In genomic region chr14:21813847-21814246, GRCm38 (mm10) we compare ENCODE assay signal across 13 mouse cellular contexts. TPM values are rescaled to one million over a fixed set of nuclear protein-coding genes. Genes with fewer than 3 reads are reported as not detected.
DNase-seq lines count a peak whose midpoint lies in the region; ATAC-seq lines count a peak whose summit lies in the region.
"Had no signal": no experiment of that assay in that cellular context is flagged by ENCODE, and none has a peak within 500 bp of the region (broad histone marks: within the 10 kb centered on the region; RNA-seq: fewer than 3 reads in every experiment).

No protein-coding gene starts in this region.

- no peaks in the 10 kb centered on the region for H3K9me3 ChIP-seq in liver, embryonic 16.5 days (replicated peaks; ENCODE audit: control insufficient read depth, low read length)
- H3K9me3 ChIP-seq: embryonic facial prominence, embryonic 12.5 days; forebrain, embryonic 12.5 days had no signal

- H3K36me3 ChIP-seq in liver, embryonic 16.5 days (ENCODE audit: control insufficient read depth, insufficient read depth): no peaks in the 10 kb centered on the region
- H3K36me3 ChIP-seq: embryonic facial prominence, embryonic 12.5 days; forebrain, embryonic 12.5 days had no signal

- H3K27me3 ChIP-seq in liver, embryonic 16.5 days (ENCODE audit: control insufficient read depth, insufficient read depth, low read depth, low read length): no peaks in the 10 kb centered on the region
- H3K27me3 ChIP-seq: embryonic facial prominence, embryonic 12.5 days; forebrain, embryonic 12.5 days had no signal

- WGBS in liver, embryonic 16.5 days (ENCODE audit: insufficient replicate concordance): 48% methylated on average over 3 of the region's 3 CpGs

- peak overlapping the region; percentile 50 for H3K27ac ChIP-seq in liver, embryonic 16.5 days (ENCODE audit: low read length)
- H3K27ac ChIP-seq: embryonic facial prominence, embryonic 12.5 days; forebrain, embryonic 12.5 days had no signal

- no peak overlapping the region for H3K4me3 ChIP-seq in liver, embryonic 16.5 days (ENCODE audit: low read depth, low read length)
- H3K4me3 ChIP-seq: embryonic facial prominence, embryonic 12.5 days; forebrain, embryonic 12.5 days had no signal

- ATAC-seq in liver, embryonic 16.5 days (ENCODE audit: low read depth): no peak

- no peak overlapping the region for H3K4me2 ChIP-seq in liver, embryonic 16.5 days (ENCODE audit: low read depth, low read length)
- H3K4me2 ChIP-seq: embryonic facial prominence, embryonic 12.5 days; forebrain, embryonic 12.5 days had no signal

- H3K9ac ChIP-seq in liver, embryonic 16.5 days (ENCODE audit: low read depth, low read length): no peak overlapping the region
- H3K9ac ChIP-seq: embryonic facial prominence, embryonic 12.5 days; forebrain, embryonic 12.5 days had no signal

- peaks cover 11% of the 10 kb centered on the region for H3K4me1 ChIP-seq in liver, embryonic 16.5 days (ENCODE audit: control insufficient read depth, low read depth, low read length)
- H3K4me1 ChIP-seq: embryonic facial prominence, embryonic 12.5 days; forebrain, embryonic 12.5 days had no signal

- peak; percentile 21 for DNase-seq in kidney, postnatal 14 days
- no peak for DNase-seq in kidney, adult 18-20 months
- peak; percentile 92 for DNase-seq in 416B (ENCODE audit: low read depth)
- DNase-seq in NIH3T3 (ENCODE audit: low read depth): peak; percentile 43
- DNase-seq in cerebellum, postnatal 14 days: no peak
- DNase-seq in thymus, postnatal 25 days: no peak
- DNase-seq: cerebellum, adult 9-10 months; gastrocnemius, postnatal 10 days; kidney, adult 11 months; thymus, adult 2 months had no signal

RNA-seq across cellular contexts. Expression of gene Vdac2, which starts 11.2 kb away (rescaled TPM):
- polyA plus RNA-seq in liver, embryonic 16.5 days (2015; fragmentation: Nextera tagmentation; extraction: Ambion mirVana): 98.4 and 113 TPM in 2 replicates

RNA-seq across cellular contexts. Expression of gene Comtd1, which starts 34.9 kb away (rescaled TPM):
- 15.8 and 18.4 TPM in 2 replicates for polyA plus RNA-seq in liver, embryonic 16.5 days (2015; fragmentation: Nextera tagmentation; extraction: Ambion mirVana)

Comparison
In these comparisons a context has a peak if more than half of its experiments do, and no peak if none do; other contexts are left out.
1. DNase-seq: peak in kidney, postnatal 14 days (single experiment), 416B (single experiment) and NIH3T3 (single experiment); none in kidney, adult 18-20 months (single experiment), cerebellum, postnatal 14 days (0 of 2) and thymus, postnatal 25 days (single experiment).